Mouse (Mus musculus): ENCODE results near the gene Hbs1l.

Gene Hbs1l

GRCm38 (mm10) chr10:21401259-21401658, 105.5 kb downstream of the Hbs1l start:
- DNase-seq (ENCODE audit: low spot score in 2 of 2), result no peak

- DNase-seq (ENCODE audit: low spot score in 2 of 2), result no peak
Observed at GRCm38 (mm10) chr10:21404822-21405221, 109.0 kb downstream of the Hbs1l start.

- DNase-seq (ENCODE audit: low spot score in 2 of 2), result no peak
Observed at GRCm38 (mm10) chr10:21405707-21406534, 110.1 kb downstream of the Hbs1l start.

- no peak for DNase-seq (ENCODE audit: low spot score in 2 of 2)
Observed at GRCm38 (mm10) chr10:21410711-21411110, 114.9 kb downstream of the Hbs1l start.

- DNase-seq (ENCODE audit: low spot score in 2 of 2), result no peak
Observed at GRCm38 (mm10) chr10:21411621-21412205, 115.9 kb downstream of the Hbs1l start.

- DNase-seq (ENCODE audit: low spot score in 2 of 2), result no peak
Observed at GRCm38 (mm10) chr10:21415031-21415430, 119.3 kb downstream of the Hbs1l start.

- DNase-seq (ENCODE audit: low spot score in 2 of 2), result no peak
Observed at GRCm38 (mm10) chr10:21416184-21416583, 120.4 kb downstream of the Hbs1l start.

All from frontal cortex, postnatal 10 days (tissue).